Mouse (Mus musculus) myocyte (in vitro differentiated cells): Measurements from ENCODE around the gene Fam221a.

Experiments
- MAX ChIP-seq: IDR thresholded peaks from one replicate; pipeline ENCODE4 v1.6.1; 2011; ENCODE audit warnings: low read depth, mild to moderate bottlenecking, control low read depth
- MYOD1 ChIP-seq, 3 experiments: IDR thresholded peaks; one replicate each; pipeline ENCODE4 v1.6.1; 2011; ENCODE audit warnings: control low read depth in 2 of 3, low read depth in 2 of 3, mild to moderate bottlenecking in 2 of 3, moderate library complexity in 1 of 3; ENCODE audit not compliant: insufficient read length in 2 of 3, control insufficient read depth in 1 of 3
- TCF12 ChIP-seq: IDR thresholded peaks from one replicate; pipeline ENCODE4 v1.6.1; 2011; ENCODE audit warnings: mild to moderate bottlenecking, control low read depth; ENCODE audit not compliant: poor library complexity, insufficient read depth, severe bottlenecking

DNA sequence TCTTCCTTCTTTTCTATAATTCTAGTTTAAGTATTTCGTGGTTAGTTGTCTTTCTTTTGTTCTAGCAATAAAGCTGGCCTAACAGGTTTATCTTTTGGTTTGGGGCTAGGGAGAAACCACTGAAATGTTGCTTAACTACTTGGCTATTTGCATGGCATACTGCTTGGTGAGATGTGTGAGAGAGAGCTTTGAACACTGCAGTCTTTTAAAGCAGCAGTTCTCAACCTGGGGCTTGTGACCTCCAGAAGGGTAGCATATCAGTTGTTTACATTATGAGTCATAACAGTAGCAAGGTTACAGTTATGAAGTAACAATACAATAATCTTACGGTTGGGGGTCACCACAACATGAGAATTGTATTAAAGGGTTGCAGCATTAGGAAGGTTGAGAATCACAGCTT is 44.6 kb upstream of the Fam221a start:
- no peak for TF ChIP-seq MYOD1 (IDR thresholded peaks at IDR 0.05; ENCODE audit: control insufficient read depth in 1 of 3, insufficient read length in 2 of 3, low read depth in 2 of 3)
- TF ChIP-seq MAX: no peak
- TF ChIP-seq TCF12: no peak
